Mouse (Mus musculus): ENCODE results near the gene Ptov1. TPM values are rescaled to one million over a fixed set of nuclear protein-coding genes. Genes with fewer than 3 reads are reported as not detected.

Ptov1 gene
- polyA plus RNA-seq, 1 experiment from 2014 or later, result 218 TPM

DNA sequence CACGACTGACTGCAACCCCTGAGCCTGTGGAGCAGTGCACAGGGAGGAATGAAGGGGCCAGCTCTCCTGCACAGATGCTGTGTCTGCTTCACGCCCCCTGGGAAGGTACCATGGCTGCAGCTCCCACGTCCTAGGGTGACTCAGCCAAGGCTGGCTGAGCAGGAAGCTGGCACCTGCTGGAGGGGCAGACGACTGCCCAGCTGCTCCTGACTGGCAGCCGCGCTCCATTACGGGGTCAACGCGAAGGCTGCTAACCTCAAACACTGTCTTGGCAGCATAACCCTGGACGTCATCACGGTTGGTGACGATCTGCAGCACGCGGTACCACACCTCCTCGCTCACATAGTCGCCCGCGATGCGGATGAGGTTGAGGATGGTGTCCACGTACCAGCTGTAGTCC, 35.8 kb upstream of the Ptov1 start:
- Histone ChIP-seq H3K27me3 (ENCODE audit: control insufficient read depth, insufficient read depth, low read length) (no peaks in the 10 kb centered on the region), H3K36me3 (ENCODE audit: control insufficient read depth, insufficient read depth, low read length) (peaks cover 57% of the 10 kb centered on the region), H3K9me3 (replicated peaks; ENCODE audit: control insufficient read depth, low read length) (no peaks in the 10 kb centered on the region), H3K4me3 (ENCODE audit: low read depth, low read length) (no peak overlapping the region), H3K4me1 (ENCODE audit: control insufficient read depth, insufficient read depth, low read length) (peaks cover 15% of the 10 kb centered on the region), H3K9ac (ENCODE audit: low read depth, low read length) (no peak overlapping the region), H3K27ac (ENCODE audit: low read depth, low read length) (no peak overlapping the region), H3K4me2 (no peak overlapping the region)
- ATAC-seq (replicated peaks; ENCODE audit: insufficient number of reproducible peaks, low FRiP score, low TSS enrichment), result no peak
- 90% methylated on average over 20 of the region's 20 CpGs for WGBS (ENCODE audit: insufficient replicate concordance)

DNA sequence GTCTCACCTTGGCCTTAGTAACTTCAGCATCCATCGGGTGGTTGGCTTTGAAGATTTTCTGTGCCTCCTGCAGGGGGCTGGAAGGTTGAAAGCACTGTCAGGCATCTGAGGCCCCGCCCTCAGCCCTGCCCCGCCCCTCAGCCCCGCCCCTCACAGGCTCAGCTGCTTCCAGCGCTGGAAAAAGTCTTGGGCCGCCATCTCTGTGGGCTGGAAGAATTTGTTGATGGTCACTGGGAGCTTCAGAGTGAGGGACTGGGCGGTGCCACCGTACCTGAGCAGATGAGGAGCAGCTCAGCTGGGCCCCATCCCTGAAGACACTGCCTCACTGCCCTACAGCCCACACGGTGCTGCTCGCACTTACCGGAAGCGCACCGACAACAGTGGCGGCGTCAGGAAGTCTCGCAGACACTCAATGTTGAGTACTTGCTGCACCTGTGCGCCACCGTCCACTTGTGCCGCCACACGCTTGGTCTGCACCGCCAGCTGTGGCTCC, 31.7 kb upstream of the Ptov1 start:
- Histone ChIP-seq H3K27me3 (ENCODE audit: control insufficient read depth, insufficient read depth, low read length) (no peaks in the 10 kb centered on the region), H3K9ac (ENCODE audit: low read depth, low read length) (peak overlapping the region; percentile 59; the same call in 1 of the 2 replicates), H3K4me3 (ENCODE audit: low read depth, low read length) (peak overlapping the region; percentile 34), H3K27ac (ENCODE audit: low read depth, low read length) (peak overlapping the region; percentile 46), H3K9me3 (replicated peaks; ENCODE audit: control insufficient read depth, low read length) (no peaks in the 10 kb centered on the region), H3K4me1 (ENCODE audit: control insufficient read depth, insufficient read depth, low read length) (peaks cover 26% of the 10 kb centered on the region), H3K36me3 (ENCODE audit: control insufficient read depth, insufficient read depth, low read length) (peaks cover 36% of the 10 kb centered on the region), H3K4me2 (peak overlapping the region; percentile 61)
- ATAC-seq (replicated peaks; ENCODE audit: insufficient number of reproducible peaks, low FRiP score, low TSS enrichment), result 0 out of 2 replicates have a peak, but pooled peaks have one; percentile 29
- WGBS (ENCODE audit: insufficient replicate concordance), result 9% methylated on average over 21 of the region's 21 CpGs

DNA sequence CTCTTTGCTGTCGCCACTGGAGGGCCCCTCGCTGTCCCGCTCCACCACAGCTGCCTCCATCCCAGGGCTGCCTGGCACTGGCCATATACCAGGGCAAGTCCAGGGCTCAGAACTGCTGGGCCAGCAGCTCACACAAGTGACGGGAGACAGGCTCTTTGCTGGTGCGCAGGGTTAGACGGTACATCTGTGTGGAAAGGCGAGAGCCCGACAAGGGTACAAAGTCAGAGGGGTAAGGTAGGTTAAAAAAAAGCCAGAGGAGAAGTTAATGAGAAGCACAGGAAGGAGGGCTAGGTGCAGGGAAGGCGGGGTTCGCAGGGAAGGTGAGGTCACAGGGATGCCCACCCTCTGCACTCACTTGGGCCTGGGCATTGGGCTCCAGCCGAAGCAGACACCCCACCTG, 31.0 kb upstream of the Ptov1 start:
- no peak for ATAC-seq (replicated peaks; ENCODE audit: insufficient number of reproducible peaks, low FRiP score, low TSS enrichment)
- Histone ChIP-seq H3K36me3 (ENCODE audit: control insufficient read depth, insufficient read depth, low read length) (peaks cover 29% of the 10 kb centered on the region), H3K4me3 (ENCODE audit: low read depth, low read length) (no peak overlapping the region), H3K4me1 (ENCODE audit: control insufficient read depth, insufficient read depth, low read length) (peaks cover 26% of the 10 kb centered on the region), H3K27ac (ENCODE audit: low read depth, low read length) (no peak overlapping the region), H3K9ac (ENCODE audit: low read depth, low read length) (no peak overlapping the region), H3K4me2 (no peak overlapping the region), H3K9me3 (replicated peaks; ENCODE audit: control insufficient read depth, low read length) (no peaks in the 10 kb centered on the region), H3K27me3 (ENCODE audit: control insufficient read depth, insufficient read depth, low read length) (no peaks in the 10 kb centered on the region)
- WGBS (ENCODE audit: insufficient replicate concordance), result 93% methylated on average over 11 of the region's 11 CpGs

DNA sequence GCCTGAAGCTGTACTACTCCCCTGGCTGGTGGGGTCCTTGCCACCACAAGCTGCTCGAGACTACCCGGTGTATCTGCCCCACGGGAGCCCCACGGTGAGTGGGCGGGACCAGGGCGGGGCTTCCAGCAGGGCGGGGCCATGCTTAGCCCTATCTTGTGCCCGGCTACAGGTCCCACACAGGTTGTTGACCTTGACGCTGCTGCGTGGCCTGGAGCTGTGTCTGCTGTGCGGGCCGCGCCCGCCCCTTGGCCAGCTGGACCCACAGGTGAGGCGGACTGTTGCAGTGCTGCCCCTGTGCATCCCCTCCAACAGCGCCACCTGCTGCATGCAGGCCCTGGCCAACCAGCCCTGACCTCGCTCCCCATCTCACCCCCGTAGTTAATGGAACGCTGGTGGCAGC, 29.0 kb upstream of the Ptov1 start:
- Histone ChIP-seq H3K36me3 (ENCODE audit: control insufficient read depth, insufficient read depth, low read length) (peaks cover 11% of the 10 kb centered on the region), H3K27me3 (ENCODE audit: control insufficient read depth, insufficient read depth, low read length) (no peaks in the 10 kb centered on the region), H3K4me1 (ENCODE audit: control insufficient read depth, insufficient read depth, low read length) (peaks cover 26% of the 10 kb centered on the region), H3K27ac (ENCODE audit: low read depth, low read length) (no peak overlapping the region), H3K4me3 (ENCODE audit: low read depth, low read length) (no peak overlapping the region), H3K9me3 (replicated peaks; ENCODE audit: control insufficient read depth, low read length) (no peaks in the 10 kb centered on the region), H3K4me2 (peak overlapping the region; percentile 7; the same call in 1 of the 2 replicates), H3K9ac (ENCODE audit: low read depth, low read length) (no peak overlapping the region)
- 32% methylated on average over 19 of the region's 19 CpGs for WGBS (ENCODE audit: insufficient replicate concordance)
- no peak for ATAC-seq (replicated peaks; ENCODE audit: insufficient number of reproducible peaks, low FRiP score, low TSS enrichment)

DNA sequence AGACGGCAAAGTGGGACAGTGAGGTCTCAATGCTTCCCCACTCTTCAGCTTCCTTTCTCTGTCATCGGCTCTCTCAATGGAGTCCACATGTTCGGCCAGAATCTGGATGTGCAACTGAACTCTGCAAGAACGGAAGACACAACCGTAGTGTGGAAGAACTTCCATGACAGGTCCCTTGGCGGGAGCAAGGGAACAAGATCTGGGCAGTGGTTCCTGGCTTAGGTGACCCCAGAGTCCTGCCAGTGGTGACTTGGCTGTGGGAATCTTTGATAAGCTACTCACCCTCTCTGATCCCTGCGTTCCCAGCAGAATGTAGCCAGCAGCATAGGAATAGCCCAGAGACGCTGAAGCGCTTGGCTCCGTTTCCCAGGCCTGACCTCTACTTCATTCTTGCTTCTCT, 26.9 kb upstream of the Ptov1 start:
- no peaks in the 10 kb centered on the region; the same call in 1 of the 2 replicates for H3K36me3 ChIP-seq (ENCODE audit: control insufficient read depth, insufficient read depth, low read length)
- H3K9me3 ChIP-seq (replicated peaks; ENCODE audit: control insufficient read depth, low read length), result no peaks in the 10 kb centered on the region
- H3K27ac ChIP-seq (ENCODE audit: low read depth, low read length), result peak overlapping the region; percentile 72
- no peaks in the 10 kb centered on the region for H3K27me3 ChIP-seq (ENCODE audit: control insufficient read depth, insufficient read depth, low read length)
- peak overlapping the region; percentile 77 for H3K9ac ChIP-seq (ENCODE audit: low read depth, low read length)
- H3K4me3 ChIP-seq (ENCODE audit: low read depth, low read length), result peak overlapping the region; percentile 51
- ATAC-seq (replicated peaks; ENCODE audit: insufficient number of reproducible peaks, low FRiP score, low TSS enrichment), result no peak
- H3K4me2 ChIP-seq, result peak overlapping the region; percentile 79
- H3K4me1 ChIP-seq (ENCODE audit: control insufficient read depth, insufficient read depth, low read length), result peaks cover 19% of the 10 kb centered on the region
- WGBS (ENCODE audit: insufficient replicate concordance), result 43% methylated on average over 10 of the region's 10 CpGs

DNA sequence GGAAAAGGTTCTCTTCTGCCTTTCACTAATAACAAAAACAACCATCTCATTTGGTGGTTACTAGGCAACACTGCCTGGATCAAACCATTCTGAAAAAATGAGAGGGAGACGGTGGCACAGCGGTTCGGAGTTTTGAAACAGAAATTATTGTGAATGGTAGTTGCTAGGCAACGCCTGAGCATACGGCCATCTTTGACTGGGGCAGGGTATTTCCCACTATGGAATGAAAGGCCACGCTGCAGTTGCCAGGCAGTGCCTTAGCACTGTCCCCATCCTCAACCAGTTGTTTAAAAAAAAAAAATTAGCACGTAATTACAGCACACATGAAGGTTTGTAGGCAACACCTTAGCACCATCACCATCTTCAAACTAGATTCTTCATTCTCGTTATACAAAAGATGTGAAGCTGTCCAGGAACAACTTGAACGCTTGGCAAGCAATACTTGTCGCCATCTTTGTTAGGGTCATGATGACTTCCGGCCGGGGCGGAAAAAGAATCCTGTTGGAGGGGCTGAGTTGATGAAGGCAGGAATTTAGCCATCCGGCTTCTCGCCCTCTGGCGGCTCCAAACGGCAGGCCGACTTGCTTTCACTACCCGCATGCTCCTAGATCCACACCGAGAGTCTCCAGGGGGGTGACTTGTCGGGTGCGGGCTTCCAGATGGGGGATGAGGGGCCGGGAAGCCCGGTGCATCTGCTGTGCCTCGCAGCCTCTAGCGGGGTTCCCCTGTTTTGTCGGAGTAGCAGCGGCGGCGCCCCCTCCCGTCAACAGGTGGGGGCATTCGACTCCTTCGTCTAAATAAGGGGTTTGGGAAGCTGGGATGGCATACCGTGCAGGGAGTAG, 26.2 kb upstream of the Ptov1 start, which contains the start of gene Fuz:
Gene Fuz, plus strand, starts transcription at position 487 of the 842 bp plus-strand sequence.
- 2% methylated on average over 34 of the region's 34 CpGs for WGBS (ENCODE audit: insufficient replicate concordance)
- Histone ChIP-seq H3K4me3 (ENCODE audit: low read depth, low read length) (peak within 1 kb of the TSS; percentile 51), H3K36me3 (ENCODE audit: control insufficient read depth, insufficient read depth, low read length) (no peaks in the 10 kb centered on the region; the same call in 1 of the 2 replicates), H3K4me2 (peak within 1 kb of the TSS; percentile 79), H3K9ac (ENCODE audit: low read depth, low read length) (peak within 1 kb of the TSS; percentile 77), H3K9me3 (replicated peaks; ENCODE audit: control insufficient read depth, low read length) (no peaks in the 10 kb centered on the region), H3K27ac (ENCODE audit: low read depth, low read length) (peak within 1 kb of the TSS; percentile 72), H3K4me1 (ENCODE audit: control insufficient read depth, insufficient read depth, low read length) (peaks cover 17% of the 10 kb centered on the region), H3K27me3 (ENCODE audit: control insufficient read depth, insufficient read depth, low read length) (no peaks in the 10 kb centered on the region)
- 0 out of 2 replicates have a peak, but pooled peaks have one; percentile 18 for ATAC-seq (replicated peaks; ENCODE audit: insufficient number of reproducible peaks, low FRiP score, low TSS enrichment)

DNA sequence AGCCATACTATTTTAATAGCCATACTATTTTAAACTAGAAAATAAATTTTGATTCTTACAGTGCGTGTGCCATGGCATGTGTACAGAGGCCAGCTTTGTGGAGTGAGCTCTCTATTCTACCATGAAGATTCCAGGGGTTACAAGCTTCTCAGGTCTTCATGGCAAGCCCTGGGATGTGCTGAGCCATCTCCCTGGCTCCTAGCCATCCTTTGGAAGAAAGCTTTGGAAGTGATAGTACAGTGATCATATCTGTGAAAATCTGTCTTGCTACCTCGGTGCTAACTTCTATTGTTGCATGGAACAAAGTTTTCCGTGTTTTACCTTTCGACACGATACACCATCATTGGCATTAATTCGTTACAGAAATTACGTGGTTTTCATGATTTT, 25.6 kb upstream of the Ptov1 start:
- whole genome bisulfite sequencing (ENCODE audit: insufficient replicate concordance), result 73% methylated on average over 7 of the region's 7 CpGs
- ATAC-seq (replicated peaks; ENCODE audit: insufficient number of reproducible peaks, low FRiP score, low TSS enrichment), result no peak
- no peaks in the 10 kb centered on the region for H3K9me3 ChIP-seq (replicated peaks; ENCODE audit: control insufficient read depth, low read length)
- H3K4me2 ChIP-seq, result peak overlapping the region; percentile 79
- peaks cover 20% of the 10 kb centered on the region for H3K4me1 ChIP-seq (ENCODE audit: control insufficient read depth, insufficient read depth, low read length)
- peak overlapping the region; percentile 51 for H3K4me3 ChIP-seq (ENCODE audit: low read depth, low read length)
- H3K27me3 ChIP-seq (ENCODE audit: control insufficient read depth, insufficient read depth, low read length), result no peaks in the 10 kb centered on the region
- no peaks in the 10 kb centered on the region; the same call in 1 of the 2 replicates for H3K36me3 ChIP-seq (ENCODE audit: control insufficient read depth, insufficient read depth, low read length)
- no peak overlapping the region for H3K9ac ChIP-seq (ENCODE audit: low read depth, low read length)
- H3K27ac ChIP-seq (ENCODE audit: low read depth, low read length), result peak overlapping the region; percentile 72; the same call in 1 of the 2 replicates

DNA sequence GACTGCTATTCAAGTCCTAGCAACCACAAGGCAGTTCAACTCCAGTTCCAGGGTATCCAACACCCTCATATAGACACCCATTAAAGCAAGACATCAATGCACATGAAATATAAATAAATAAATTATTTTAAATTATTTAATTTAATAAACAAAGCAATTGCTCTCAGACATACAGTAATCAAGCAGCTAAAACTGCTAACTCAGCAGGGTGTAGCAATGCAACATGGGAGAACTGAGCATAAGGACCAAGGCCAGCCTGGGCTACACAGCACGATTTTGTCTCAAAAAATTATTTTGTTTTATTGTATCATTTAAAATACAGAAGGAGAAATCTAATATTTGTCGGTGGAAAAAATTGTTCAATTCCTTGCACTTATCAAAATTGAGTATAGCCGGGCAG, 24.6 kb upstream of the Ptov1 start:
- WGBS (ENCODE audit: insufficient replicate concordance), result 77% methylated on average over 3 of the region's 3 CpGs
- no peak overlapping the region for H3K9ac ChIP-seq (ENCODE audit: low read depth, low read length)
- H3K27ac ChIP-seq (ENCODE audit: low read depth, low read length), result no peak overlapping the region
- no peak overlapping the region for H3K4me2 ChIP-seq
- no peaks in the 10 kb centered on the region for H3K9me3 ChIP-seq (replicated peaks; ENCODE audit: control insufficient read depth, low read length)
- H3K27me3 ChIP-seq (ENCODE audit: control insufficient read depth, insufficient read depth, low read length), result no peaks in the 10 kb centered on the region
- no peaks in the 10 kb centered on the region; the same call in 1 of the 2 replicates for H3K36me3 ChIP-seq (ENCODE audit: control insufficient read depth, insufficient read depth, low read length)
- H3K4me3 ChIP-seq (ENCODE audit: low read depth, low read length), result no peak overlapping the region
- no peak for ATAC-seq (replicated peaks; ENCODE audit: insufficient number of reproducible peaks, low FRiP score, low TSS enrichment)
- peaks cover 22% of the 10 kb centered on the region for H3K4me1 ChIP-seq (ENCODE audit: control insufficient read depth, insufficient read depth, low read length)

All from heart, embryonic 11.5 days (tissue).